Mouse (Mus musculus): ENCODE data around the gene Ano6.

GRCm38 (mm10) chr15:95837570-95837969, 46.9 kb downstream of the Ano6 start:
- TF ChIP-seq CTCF (IDR thresholded peaks at IDR 0.05; ENCODE audit: borderline replicate concordance, control insufficient read depth, extremely low read depth, insufficient read depth, low read length, poor library complexity) (no peak), POLR2A (IDR thresholded peaks at IDR 0.05; ENCODE audit: control insufficient read depth, extremely low read depth, insufficient read depth, low read length, poor library complexity) (no peak)

Measured in thymus, adult 2 months (tissue).